Mouse (Mus musculus) brain, embryonic 14.5 days (tissue): ENCODE measurements around the gene Slx4ip.

Experiments
- CTCF ChIP-seq: fragments of 200-500 bp; IDR thresholded peaks from 2 replicates; pipeline ENCODE4 v1.5.1; 2012; ENCODE audit warnings: inconsistent platforms, mild to moderate bottlenecking, moderate library complexity, borderline replicate concordance; ENCODE audit not compliant: insufficient read depth, insufficient read length; ENCODE audit errors: extremely low read depth
- POLR2A ChIP-seq: fragments of 200-500 bp; IDR thresholded peaks from 2 replicates; pipeline ENCODE4 v1.6.1; 2012; ENCODE audit warnings: mild to moderate bottlenecking, inconsistent platforms, borderline replicate concordance; ENCODE audit not compliant: poor library complexity, insufficient read depth, insufficient read length, severe bottlenecking; ENCODE audit errors: extremely low read depth

GRCm38 (mm10) chr2:137113288-137114061, 222.5 kb downstream of the Slx4ip start:
- TF ChIP-seq CTCF (no peak), POLR2A (no peak)
